Mouse (Mus musculus): ENCODE measurements around the gene Ddx24. TPM values are rescaled to one million over a fixed set of nuclear protein-coding genes. Genes with fewer than 3 reads are reported as not detected.

The Ddx24 gene
- polyA plus RNA-seq (2014; fragmentation: Illumina TruSeq; extraction: RNeasy Lipid Tissue Mini Kit (QIAGEN cat#74804)) = 26.7 TPM

GRCm38 (mm10) chr12:103425729-103426470 is at the start of gene Ddx24:
Ddx24 (minus strand) TSS chr12:103425830.

GRCm38 (mm10) chr12:103457140-103457539 is 31.5 kb upstream of the Ddx24 start, which contains the start of gene Ifi27l2b:
Ifi27l2b (minus strand) TSS chr12:103457223.

GRCm38 (mm10) chr12:103443524-103443923 is 17.9 kb upstream of the Ddx24 start, which contains the start of gene Ifi27l2a:
Ifi27l2a (minus strand) TSS chr12:103443680.

GRCm38 (mm10) chr12:103433986-103434731 is 8.5 kb upstream of the Ddx24 start, which contains the start of gene Ifi27:
Ifi27 (plus strand) TSS chr12:103434211.

GRCm38 (mm10) chr12:103407720-103408119 is 17.9 kb downstream of the Ddx24 start, which contains the start of gene 9330161L09Rik:
9330161L09Rik (minus strand) TSS chr12:103407820.

GRCm38 (mm10) chr12:103388505-103389347 is 36.9 kb downstream of the Ddx24 start, which contains the start of gene Otub2:
Otub2 (plus strand) TSS chr12:103388682.

Other genes with a start within 250 kb of the Ddx24 start
- gene Prima1, start 183.7 kb downstream of the Ddx24 start, polyA plus RNA-seq (2014; fragmentation: Illumina TruSeq; extraction: RNeasy Lipid Tissue Mini Kit (QIAGEN cat#74804)) = not detected
- gene Fam181a, start 114.9 kb downstream of the Ddx24 start, polyA plus RNA-seq (2014; fragmentation: Illumina TruSeq; extraction: RNeasy Lipid Tissue Mini Kit (QIAGEN cat#74804)) = not detected
- 0.20 TPM for gene Asb2, start 69.8 kb downstream of the Ddx24 start, polyA plus RNA-seq (2014; fragmentation: Illumina TruSeq; extraction: RNeasy Lipid Tissue Mini Kit (QIAGEN cat#74804))
- gene Otub2, start 37.1 kb downstream of the Ddx24 start, polyA plus RNA-seq (2014; fragmentation: Illumina TruSeq; extraction: RNeasy Lipid Tissue Mini Kit (QIAGEN cat#74804)) = 2.7 TPM
- not detected for gene 9330161L09Rik, start 18.0 kb downstream of the Ddx24 start, polyA plus RNA-seq (2014; fragmentation: Illumina TruSeq; extraction: RNeasy Lipid Tissue Mini Kit (QIAGEN cat#74804))
- 45.2 TPM for gene Ifi27, start 8.4 kb upstream of the Ddx24 start, polyA plus RNA-seq (2014; fragmentation: Illumina TruSeq; extraction: RNeasy Lipid Tissue Mini Kit (QIAGEN cat#74804))
- gene Ifi27l2a, start 17.9 kb upstream of the Ddx24 start, polyA plus RNA-seq (2014; fragmentation: Illumina TruSeq; extraction: RNeasy Lipid Tissue Mini Kit (QIAGEN cat#74804)) = 6.4 TPM
- gene Ifi27l2b, start 31.4 kb upstream of the Ddx24 start, polyA plus RNA-seq (2014; fragmentation: Illumina TruSeq; extraction: RNeasy Lipid Tissue Mini Kit (QIAGEN cat#74804)) = not detected
- 3.4 TPM for gene Ppp4r4, start 106.5 kb upstream of the Ddx24 start, polyA plus RNA-seq (2014; fragmentation: Illumina TruSeq; extraction: RNeasy Lipid Tissue Mini Kit (QIAGEN cat#74804))
- gene Serpina10, start 205.6 kb upstream of the Ddx24 start, polyA plus RNA-seq (2014; fragmentation: Illumina TruSeq; extraction: RNeasy Lipid Tissue Mini Kit (QIAGEN cat#74804)) = not detected
- gene Serpina6, start 231.4 kb upstream of the Ddx24 start, polyA plus RNA-seq (2014; fragmentation: Illumina TruSeq; extraction: RNeasy Lipid Tissue Mini Kit (QIAGEN cat#74804)) = 0.57 TPM